Mouse (Mus musculus) liver, postnatal 0 days (tissue): ENCODE results near the gene Phf21a.

ENCODE experiments used
- CTCF ChIP-seq: sonication (generic); IDR thresholded peaks from 2 replicates; pipeline ENCODE4 v1.5.1; 2016; ENCODE audit warnings: antibody characterized with exemption, low read depth
- EP300 ChIP-seq: IDR thresholded peaks from 2 replicates; pipeline ENCODE4 v1.6.1; 2016; ENCODE audit warnings: antibody characterized with exemption, low read depth, mild to moderate bottlenecking

DNA sequence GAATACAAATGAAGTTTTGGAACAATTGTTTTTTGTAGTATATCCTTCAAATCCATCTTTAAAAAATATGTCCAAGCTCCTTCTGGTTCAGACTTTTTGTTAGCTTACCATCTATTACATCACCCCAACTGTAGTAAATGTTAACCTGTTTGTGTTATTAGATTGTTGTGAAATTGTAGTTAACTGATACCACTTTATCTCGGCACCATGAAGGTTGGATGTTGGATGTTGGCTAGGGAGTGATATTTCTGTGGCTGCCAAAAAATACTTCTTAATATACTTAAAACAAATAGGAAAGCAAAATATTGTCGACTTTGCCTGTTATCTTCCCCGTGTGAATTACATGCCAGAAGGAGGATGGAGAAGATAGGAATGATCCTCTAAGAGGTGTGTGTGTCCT, 184.9 kb downstream of the Phf21a start:
- TF ChIP-seq CTCF, result no peak
- TF ChIP-seq EP300, result no peak
